Mouse (Mus musculus) small intestine, adult 2 months (tissue): ENCODE results near the gene Bmf. TPM values are rescaled to one million over a fixed set of nuclear protein-coding genes. Genes with fewer than 3 reads are reported as not detected.

Experiments
- H3K27ac ChIP-seq: fragments of 200-500 bp; 2 replicates; pipeline ENCODE4 v1.5.1; 2012; ENCODE audit warnings: low read depth, low read length, control low read depth, inconsistent platforms; ENCODE audit not compliant: insufficient read depth
- H3K27me3 ChIP-seq: fragments of 200-500 bp; 2 replicates; pipeline ENCODE4 v1.6.1; 2012; ENCODE audit warnings: mild to moderate bottlenecking, moderate library complexity, low read length, inconsistent platforms; ENCODE audit not compliant: control insufficient read depth, insufficient read depth
- H3K36me3 ChIP-seq: fragments of 200-500 bp; 2 replicates; pipeline ENCODE4 v1.6.1; 2012; ENCODE audit warnings: mild to moderate bottlenecking, low read length, control low read depth, inconsistent platforms; ENCODE audit not compliant: control insufficient read depth, insufficient read depth
- H3K4me1 ChIP-seq: fragments of 200-500 bp; 2 replicates; pipeline ENCODE4 v1.6.1; 2012; ENCODE audit warnings: low read length, inconsistent platforms, mixed read lengths; ENCODE audit not compliant: control insufficient read depth, insufficient read depth, insufficient read length
- H3K4me3 ChIP-seq: fragments of 200-500 bp; 2 replicates; pipeline ENCODE4 v1.5.1; 2012; ENCODE audit warnings: low read depth, mild to moderate bottlenecking, control low read depth, inconsistent platforms, low read length, moderate library complexity
- CTCF ChIP-seq: fragments of 200-500 bp; IDR thresholded peaks from 2 replicates; pipeline ENCODE4 v1.5.1; 2012; ENCODE audit warnings: low read depth, mild to moderate bottlenecking, control low read depth, inconsistent platforms, low read length, moderate library complexity, mixed read lengths; ENCODE audit not compliant: insufficient replicate concordance, insufficient read length; ENCODE audit errors: extremely low read depth
- POLR2A ChIP-seq: fragments of 200-500 bp; IDR thresholded peaks from 2 replicates; pipeline ENCODE4 v1.6.1; 2012; ENCODE audit warnings: low read depth, mild to moderate bottlenecking, control low read depth, inconsistent platforms, low read length, moderate library complexity
- WGBS: fragments of 180-500 bp; shearing (Covaris S2); methylation state at CpG from one replicate; pipeline ENCODE4 v1.1.7; 2018; 5-methylcytosine and 5-hydroxymethylcytosine counted together
- polyA plus RNA-seq: library from polyadenylated mRNA; depleted of rRNA; stranded (reverse); fragments of >200 nt; gene quantifications from 2 replicates; pipeline ENCODE4 v1.2.3, GENCODE M21; 2012

Bmf gene
- polyA plus RNA-seq, 1 experiment: 10.3 TPM

- Histone ChIP-seq H3K4me1 (peaks cover 14% of the 10 kb centered on the region), H3K27ac (no peak overlapping the region), H3K36me3 (no peaks in the 10 kb centered on the region), H3K4me3 (no peak overlapping the region), H3K27me3 (no peaks in the 10 kb centered on the region)
- 47% methylated on average over 29 of the region's 29 CpGs for WGBS
- no peak for TF ChIP-seq CTCF
- no peak for TF ChIP-seq POLR2A
These were observed 38.8 kb downstream of the Bmf start for GRCm38 (mm10) chr2:118510447-118511310.

- Histone ChIP-seq H3K4me3 (no peak overlapping the region), H3K4me1 (peaks cover 14% of the 10 kb centered on the region), H3K27ac (no peak overlapping the region), H3K36me3 (no peaks in the 10 kb centered on the region), H3K27me3 (no peaks in the 10 kb centered on the region)
- WGBS: 54% methylated on average over 8 of the region's 8 CpGs
- TF ChIP-seq CTCF (no peak), POLR2A (no peak)
These were observed 39.6 kb downstream of the Bmf start for GRCm38 (mm10) chr2:118509688-118510446.

GRCm38 (mm10) chr2:118507126-118507525, 42.4 kb downstream of the Bmf start:
- no peak for TF ChIP-seq CTCF
- no peak for TF ChIP-seq POLR2A
- no peaks in the 10 kb centered on the region for H3K27me3 ChIP-seq
- H3K4me3 ChIP-seq: no peak overlapping the region
- H3K4me1 ChIP-seq: peaks cover 12% of the 10 kb centered on the region
- H3K36me3 ChIP-seq: no peaks in the 10 kb centered on the region
- WGBS: 83% methylated on average over 7 of the region's 7 CpGs
- H3K27ac ChIP-seq: no peak overlapping the region

- H3K27me3 ChIP-seq: no peaks in the 10 kb centered on the region
- TF ChIP-seq POLR2A (no peak), CTCF (no peak)
- no peaks in the 10 kb centered on the region for H3K36me3 ChIP-seq
- 84% methylated on average over 2 of the region's 2 CpGs for WGBS
- H3K4me3 ChIP-seq: no peak overlapping the region
- H3K4me1 ChIP-seq: no peaks in the 10 kb centered on the region; the same call in 1 of the 2 replicates
- no peak overlapping the region for H3K27ac ChIP-seq
These were observed 49.3 kb downstream of the Bmf start for GRCm38 (mm10) chr2:118500191-118500590.

GRCm38 (mm10) chr2:118499135-118499961, 50.1 kb downstream of the Bmf start:
- TF ChIP-seq POLR2A: no peak
- TF ChIP-seq CTCF: no peak
- Histone ChIP-seq H3K27me3 (no peaks in the 10 kb centered on the region), H3K4me3 (no peak overlapping the region), H3K27ac (no peak overlapping the region), H3K4me1 (no peaks in the 10 kb centered on the region; the same call in 1 of the 2 replicates), H3K36me3 (no peaks in the 10 kb centered on the region)
- WGBS: 58% methylated on average over 20 of the region's 20 CpGs

GRCm38 (mm10) chr2:118498476-118498875, 51.0 kb downstream of the Bmf start:
- no peak overlapping the region for H3K4me3 ChIP-seq
- 87% methylated on average over 6 of the region's 6 CpGs for WGBS
- TF ChIP-seq CTCF (no peak), POLR2A (no peak)
- no peak overlapping the region for H3K27ac ChIP-seq
- H3K4me1 ChIP-seq: no peaks in the 10 kb centered on the region; the same call in 1 of the 2 replicates
- no peaks in the 10 kb centered on the region for H3K27me3 ChIP-seq
- H3K36me3 ChIP-seq: no peaks in the 10 kb centered on the region
